Mouse (Mus musculus) left cerebral cortex, adult 18-20 months (tissue): ENCODE data around the gene Ctcfl. TPM values are rescaled to one million over a fixed set of nuclear protein-coding genes. Genes with fewer than 3 reads are reported as not detected.

Experiments used
- DNase-seq, 2 experiments: peaks; one replicate each; pipeline ENCODE4 v3.0.0; 2021 to 2022; ENCODE audit warnings: low spot score in 2 of 2, mixed read lengths in 1 of 2
- total RNA-seq, 2 experiments: library from RNA; stranded (reverse); gene quantifications; 2 replicates each; pipeline ENCODE4 v1.2.3; 2021

Gene Ctcfl
- total RNA-seq, 2 experiments from 2014 or later, result not detected

- DNase-seq, result no peak
These were observed 70.1 kb downstream of the Ctcfl start for GRCm38 (mm10) chr2:173049231-173049630.

DNA sequence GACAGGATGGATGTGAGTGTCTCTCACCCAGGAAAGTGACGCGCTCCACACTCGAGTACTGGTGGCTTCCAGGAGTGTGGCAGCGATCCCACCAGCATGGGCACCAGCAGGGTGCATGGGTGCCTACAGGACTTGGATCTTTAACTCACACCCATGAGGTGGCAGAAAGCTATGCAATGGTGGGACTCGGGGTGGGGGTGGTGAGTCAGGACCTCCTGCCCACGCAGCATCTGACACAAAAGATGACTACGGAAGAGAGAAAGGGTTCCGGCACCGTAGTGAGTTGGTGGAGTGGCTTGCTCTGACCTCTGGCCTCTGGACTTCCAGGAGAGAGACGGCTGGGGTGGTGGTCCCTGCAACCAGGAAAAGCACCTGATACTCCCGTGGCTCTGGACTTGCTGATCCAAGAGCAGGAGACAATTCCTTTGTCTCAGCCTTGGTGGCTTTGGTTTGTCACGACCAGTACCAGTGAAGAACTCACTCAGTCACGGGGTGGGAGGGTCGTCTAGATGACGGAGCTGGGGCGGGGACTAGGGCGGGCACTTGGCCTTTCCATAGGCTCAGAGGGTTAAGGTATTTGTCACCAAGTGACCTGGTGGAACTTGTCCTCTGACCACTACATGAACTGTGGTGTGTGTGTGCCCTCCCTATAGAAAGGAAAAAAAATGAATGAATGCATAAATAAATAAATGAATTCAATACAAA lies 71.1 kb downstream of the Ctcfl start:
- DNase-seq, result no peak

- no peak for DNase-seq
These were observed 71.9 kb downstream of the Ctcfl start for GRCm38 (mm10) chr2:173047471-173047870.

DNA sequence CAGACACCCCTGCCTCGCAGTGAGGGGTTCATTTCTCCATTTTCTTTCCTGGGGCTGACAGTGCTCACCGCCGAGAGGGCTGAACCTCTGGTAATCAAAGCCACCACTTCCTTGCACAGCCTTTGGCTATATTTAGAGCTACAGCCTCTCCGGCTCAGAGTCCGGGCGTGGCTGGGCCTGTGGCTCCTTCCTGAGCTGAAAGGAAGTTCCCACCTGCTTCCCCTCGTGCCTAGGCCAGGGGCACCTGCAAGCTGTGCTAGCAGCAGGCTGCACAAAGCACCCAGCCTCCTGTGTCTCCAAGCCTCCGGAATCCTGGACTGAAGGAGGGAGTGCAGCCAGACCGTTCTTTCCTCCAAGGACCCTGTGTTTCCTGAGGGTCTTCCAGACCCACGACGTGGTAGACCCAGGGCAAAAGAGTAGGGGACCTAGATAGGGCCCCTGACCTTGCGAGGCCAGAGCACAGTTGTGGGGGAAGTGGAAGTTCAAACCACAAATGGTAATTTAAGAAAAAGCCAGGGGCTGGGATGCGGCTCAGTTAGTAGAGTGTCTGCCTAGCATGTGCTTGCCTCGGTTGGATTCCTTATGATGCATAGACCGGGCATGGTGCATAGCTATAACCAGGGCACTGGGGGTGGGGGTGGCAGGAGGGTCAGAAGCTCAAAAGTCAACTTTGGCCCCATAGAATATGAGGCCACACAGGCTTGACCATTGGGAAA lies 72.6 kb downstream of the Ctcfl start:
- DNase-seq, result no peak

DNA sequence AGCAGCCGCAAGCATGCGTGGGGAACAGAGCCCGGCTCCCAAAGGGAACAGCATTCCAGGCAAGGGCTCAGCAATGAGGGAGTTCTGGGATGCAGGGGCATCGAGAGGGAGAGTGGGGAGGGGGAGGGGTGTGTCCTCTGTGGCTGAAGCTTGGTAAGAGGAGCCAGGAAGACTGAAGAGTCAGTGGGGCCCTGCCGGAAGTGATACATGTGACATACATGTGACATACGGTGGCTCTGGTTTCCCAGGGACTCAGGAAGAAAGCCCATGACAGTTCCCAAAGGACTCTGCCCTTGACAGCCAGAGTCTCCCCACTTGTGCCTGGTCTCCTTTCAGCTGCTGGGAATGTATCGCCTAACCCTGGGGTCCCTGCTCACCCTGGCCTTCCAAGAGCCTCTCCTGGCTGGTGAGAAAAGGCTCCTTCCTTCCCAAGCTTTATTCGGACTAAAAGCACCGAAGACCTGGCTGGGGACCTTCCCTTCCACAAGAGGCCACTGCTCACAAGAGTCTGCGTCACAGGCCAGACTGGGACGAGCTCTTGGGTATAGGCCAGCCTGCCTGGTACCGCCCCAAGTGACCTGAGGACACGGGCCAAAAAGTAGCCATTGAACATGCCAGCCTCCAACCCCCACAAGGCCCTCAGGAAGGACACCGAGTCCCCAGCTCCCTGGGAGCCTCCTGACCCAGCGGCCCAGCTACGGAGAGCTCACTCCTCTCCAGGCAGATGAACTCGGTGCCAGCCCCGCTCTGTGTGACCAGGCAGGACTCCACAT lies 74.9 kb downstream of the Ctcfl start:
- no peak for DNase-seq

Other genes with a start within 250 kb of the Ctcfl start
- gene Bmp7, start 179.2 kb downstream of the Ctcfl start, total RNA-seq, result 10 to 100 TPM; 12.8 to 13.9 TPM
- under 1 TPM; 0.23 to 0.28 TPM for gene Spo11, start 141.8 kb downstream of the Ctcfl start, total RNA-seq
- 10 to 100 TPM; 55.2 to 61.0 TPM for gene Rae1, start 119.4 kb downstream of the Ctcfl start, total RNA-seq
- gene Rbm38, start 99.0 kb downstream of the Ctcfl start, total RNA-seq, result 1 to 10 TPM; 3.4 to 3.9 TPM
- gene Pck1, start 33.5 kb upstream of the Ctcfl start, total RNA-seq, result not detected
- not detected for gene Zbp1, start 99.4 kb upstream of the Ctcfl start, total RNA-seq
- gene Pmepa1, start 157.0 kb upstream of the Ctcfl start, total RNA-seq, result 10 to 100 TPM; 45.8 to 49.9 TPM